Mouse (Mus musculus) brown adipose tissue, adult 24 weeks (tissue): ENCODE measurements around the gene Adamts7. TPM values are rescaled to one million over a fixed set of nuclear protein-coding genes. Genes with fewer than 3 reads are reported as not detected.

Source experiments
- H3K27ac ChIP-seq: fragments of 200-500 bp; replicated peaks from 2 replicates; pipeline ENCODE4 v1.5.1; 2012; ENCODE audit warnings: low read depth, mild to moderate bottlenecking, low read length
- H3K4me1 ChIP-seq: fragments of 200-500 bp; 2 replicates; pipeline ENCODE4 v1.6.1; 2012; ENCODE audit warnings: low read length, mixed read lengths; ENCODE audit not compliant: control insufficient read depth, insufficient read depth, insufficient read length
- H3K4me3 ChIP-seq: fragments of 200-500 bp; 2 replicates; pipeline ENCODE4 v1.5.1; 2012; ENCODE audit warnings: low read depth, mild to moderate bottlenecking, low read length, moderate library complexity; ENCODE audit not compliant: insufficient read depth
- polyA plus RNA-seq: library from polyadenylated mRNA; stranded (reverse); fragments of >200 nt; gene quantifications from 2 replicates; pipeline ENCODE4 v1.2.4, GENCODE M21; 2012; ENCODE audit not compliant: missing spikeins, insufficient read depth, insufficient read length

Gene Adamts7
- polyA plus RNA-seq, 1 experiment, result 0.40 TPM

GRCm38 (mm10) chr9:90245781-90246180 lies 82.9 kb downstream of the Adamts7 start:
- H3K4me1 ChIP-seq, result peaks cover 20% of the 10 kb centered on the region
- no peak overlapping the region for H3K27ac ChIP-seq
- H3K4me3 ChIP-seq, result no peak overlapping the region

GRCm38 (mm10) chr9:90247316-90247715 lies 84.4 kb downstream of the Adamts7 start:
- Histone ChIP-seq H3K27ac (no peak overlapping the region), H3K4me1 (peaks cover 22% of the 10 kb centered on the region), H3K4me3 (no peak overlapping the region)

DNA sequence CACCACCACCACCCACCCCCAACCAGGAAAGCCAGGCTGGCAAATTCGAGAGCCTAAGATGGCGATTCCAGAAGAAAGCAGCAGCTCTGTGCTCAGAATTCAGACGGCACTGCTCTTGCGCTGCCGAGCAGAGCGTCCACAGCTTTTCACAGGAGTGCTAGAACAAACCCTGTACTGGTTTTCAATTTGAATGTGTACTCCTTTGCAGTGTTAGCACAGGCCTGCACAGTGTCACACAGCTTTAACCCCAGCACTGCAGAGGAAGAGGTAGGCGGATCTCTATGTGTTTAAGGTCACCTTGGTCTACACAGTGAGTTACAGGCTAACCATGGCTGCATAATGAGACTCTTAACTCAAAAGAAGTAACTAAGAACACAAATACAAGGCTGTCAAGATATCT lies 85.5 kb downstream of the Adamts7 start:
- Histone ChIP-seq H3K4me1 (peaks cover 13% of the 10 kb centered on the region), H3K27ac (no peak overlapping the region), H3K4me3 (no peak overlapping the region)

- no peak overlapping the region for H3K27ac ChIP-seq
- no peak overlapping the region for H3K4me3 ChIP-seq
- peaks cover 9% of the 10 kb centered on the region for H3K4me1 ChIP-seq
Observed at GRCm38 (mm10) chr9:90249036-90249435, 86.2 kb downstream of the Adamts7 start.

- H3K27ac ChIP-seq, result no peak overlapping the region
Observed at GRCm38 (mm10) chr9:90250141-90250775, 87.4 kb downstream of the Adamts7 start.

GRCm38 (mm10) chr9:90250964-90251750 lies 88.3 kb downstream of the Adamts7 start:
- no peak overlapping the region for H3K4me3 ChIP-seq
- H3K4me1 ChIP-seq, result peaks cover 9% of the 10 kb centered on the region
- no peak overlapping the region for H3K27ac ChIP-seq

More at GRCm38 (mm10) chr9:90250141-90250775, 87.4 kb downstream of the Adamts7 start:
- H3K4me3 ChIP-seq, result no peak overlapping the region
- H3K4me1 ChIP-seq, result peaks cover 9% of the 10 kb centered on the region

DNA sequence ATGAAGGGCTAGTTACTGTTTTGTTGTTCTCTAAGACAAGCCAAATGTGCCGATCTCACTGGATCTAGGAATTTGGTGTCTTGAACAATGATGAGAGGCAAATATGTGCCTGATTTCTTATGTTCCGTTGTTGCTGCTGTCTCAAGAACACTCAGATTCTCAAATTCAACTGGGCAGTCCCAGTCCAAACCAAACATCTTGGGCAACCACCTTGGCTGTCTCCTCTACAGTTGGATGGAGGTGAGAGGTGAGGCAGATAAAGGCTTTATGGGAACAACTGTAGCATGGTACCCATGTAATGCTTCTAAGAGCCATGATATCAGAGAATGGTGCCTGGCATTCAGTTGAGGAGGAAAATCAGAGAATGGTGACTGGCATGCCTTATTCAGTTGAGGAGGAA lies 90.3 kb downstream of the Adamts7 start:
- no peak overlapping the region for H3K4me3 ChIP-seq
- H3K27ac ChIP-seq, result no peak overlapping the region
- peaks cover 8% of the 10 kb centered on the region for H3K4me1 ChIP-seq

DNA sequence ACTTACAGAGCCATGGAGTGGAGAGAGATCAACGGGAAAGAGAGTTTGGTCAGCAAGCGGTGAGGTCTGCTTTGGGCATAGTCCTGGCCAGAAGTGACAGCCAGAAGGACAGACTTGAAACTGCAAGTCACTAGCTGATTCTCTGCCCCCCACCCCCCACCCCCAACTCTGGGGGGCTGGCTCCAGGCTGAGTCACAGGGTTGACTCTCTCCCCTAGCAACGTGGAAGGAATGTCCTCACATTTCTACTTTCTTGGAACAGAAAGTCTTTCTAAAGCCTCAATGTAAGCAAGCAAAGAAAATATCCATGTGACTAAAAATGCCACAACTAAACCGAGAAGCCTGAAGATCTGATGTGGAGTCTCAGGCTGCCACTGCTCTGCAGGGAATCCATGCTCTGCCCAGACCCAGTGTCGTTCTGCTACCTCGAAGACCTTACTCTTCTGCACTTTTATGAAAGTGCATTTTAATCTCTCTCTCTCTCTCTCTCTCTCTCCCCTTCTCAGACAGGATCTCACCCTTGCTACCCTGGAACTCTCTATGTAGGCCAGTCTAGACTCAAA lies 93.1 kb downstream of the Adamts7 start:
- Histone ChIP-seq H3K4me1 (peaks cover 30% of the 10 kb centered on the region), H3K4me3 (no peak overlapping the region), H3K27ac (no peak overlapping the region)

- Histone ChIP-seq H3K4me1 (peaks cover 33% of the 10 kb centered on the region), H3K27ac (no peak overlapping the region), H3K4me3 (no peak overlapping the region)
Observed at GRCm38 (mm10) chr9:90257220-90257619, 94.4 kb downstream of the Adamts7 start.

Other genes starting within 250 kb of the Adamts7 start
- 22.4 and 24.0 TPM in 2 replicates for gene Ctsh, start 108.9 kb upstream of the Adamts7 start, polyA plus RNA-seq
- 242 and 410 TPM in 2 replicates for gene Morf4l1, start 48.3 kb upstream of the Adamts7 start, polyA plus RNA-seq
- 7.7 and 8.1 TPM in 2 replicates for gene Tbc1d2b, start 107.7 kb downstream of the Adamts7 start, polyA plus RNA-seq